Mouse (Mus musculus): ENCODE measurements around the gene I0C0044D17Rik.

Gene I0C0044D17Rik

DNA sequence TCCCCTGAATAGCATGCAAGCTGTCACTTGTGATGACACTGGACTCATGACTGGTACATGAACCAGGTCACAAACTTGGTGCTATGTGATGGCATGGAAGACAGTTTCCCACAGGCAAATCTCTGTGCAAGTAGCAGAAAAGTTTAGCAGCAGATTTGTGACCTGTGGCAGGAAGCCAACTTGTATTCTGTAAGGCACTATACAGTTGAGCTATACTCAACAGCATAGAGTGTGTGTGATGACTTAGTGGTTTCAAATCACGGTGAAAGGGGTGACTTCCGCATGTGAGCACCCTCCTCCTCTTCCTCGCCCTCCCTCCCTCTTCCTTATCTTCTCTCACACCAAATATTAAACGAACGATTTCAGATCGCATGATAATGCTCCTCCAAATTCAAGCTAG is 46.2 kb downstream of the I0C0044D17Rik start:
- DNase-seq (ENCODE audit: low spot score in 2 of 2), result no peak

DNA sequence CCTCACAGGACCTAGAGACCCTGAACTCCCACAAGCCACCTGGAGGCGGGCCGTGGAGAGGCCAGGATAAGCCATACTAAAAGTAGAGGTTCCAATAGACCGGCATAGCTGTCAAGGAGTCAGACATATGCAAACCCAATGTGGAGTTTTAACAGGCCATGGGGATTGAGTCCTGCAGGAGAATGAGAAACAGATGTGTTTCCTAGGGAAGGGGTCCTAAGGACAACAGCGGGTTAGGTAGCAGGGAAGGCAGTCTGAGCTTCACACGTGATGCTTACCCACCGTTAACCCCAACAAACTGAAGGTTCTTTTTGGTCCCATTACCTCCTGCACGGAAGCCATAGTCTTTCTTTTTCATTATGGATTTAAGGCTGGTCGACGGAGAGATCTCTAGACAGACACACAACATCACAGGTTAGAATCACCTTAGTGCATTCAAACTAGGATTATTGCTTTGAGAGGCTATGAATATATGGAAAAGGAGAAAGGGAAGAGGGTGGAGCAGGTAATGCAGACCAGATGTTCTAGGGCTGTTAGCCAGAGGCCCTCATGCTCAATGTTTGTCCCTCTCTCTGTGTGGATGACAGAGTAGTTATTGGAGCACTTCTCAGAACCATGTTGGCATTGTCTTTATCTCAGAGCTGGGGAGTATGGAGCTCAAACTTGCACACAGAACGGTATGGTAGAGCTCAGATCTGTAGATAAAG is 46.8 kb downstream of the I0C0044D17Rik start:
- DNase-seq (ENCODE audit: low spot score in 2 of 2), result no peak

DNA sequence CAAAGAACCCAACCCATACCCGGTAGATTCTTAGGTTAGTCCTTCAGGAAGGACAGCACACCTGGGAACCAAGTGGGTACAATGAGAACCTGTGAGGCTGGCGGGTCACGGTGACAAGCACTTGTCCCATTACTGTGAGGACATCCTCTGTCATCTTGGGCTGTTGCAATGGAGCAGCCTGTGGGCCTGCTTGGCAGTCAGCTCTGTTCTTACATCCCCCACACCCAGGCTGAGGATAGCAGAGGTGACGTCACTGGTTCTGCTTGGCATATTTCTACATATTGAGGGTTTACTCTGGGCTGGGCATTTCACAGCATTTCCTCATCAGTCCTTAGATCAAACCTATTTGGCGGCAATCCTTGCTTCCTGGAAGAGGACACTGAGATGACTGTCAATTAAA is 49.9 kb downstream of the I0C0044D17Rik start:
- no peak for DNase-seq (ENCODE audit: low spot score in 2 of 2)
